Mouse (Mus musculus): ENCODE results near the gene Phf13. TPM values are rescaled to one million over a fixed set of nuclear protein-coding genes. Genes with fewer than 3 reads are reported as not detected.

Phf13 gene
- polyA plus RNA-seq, 1 experiment from 2014 or later, result 22.8 TPM

DNA sequence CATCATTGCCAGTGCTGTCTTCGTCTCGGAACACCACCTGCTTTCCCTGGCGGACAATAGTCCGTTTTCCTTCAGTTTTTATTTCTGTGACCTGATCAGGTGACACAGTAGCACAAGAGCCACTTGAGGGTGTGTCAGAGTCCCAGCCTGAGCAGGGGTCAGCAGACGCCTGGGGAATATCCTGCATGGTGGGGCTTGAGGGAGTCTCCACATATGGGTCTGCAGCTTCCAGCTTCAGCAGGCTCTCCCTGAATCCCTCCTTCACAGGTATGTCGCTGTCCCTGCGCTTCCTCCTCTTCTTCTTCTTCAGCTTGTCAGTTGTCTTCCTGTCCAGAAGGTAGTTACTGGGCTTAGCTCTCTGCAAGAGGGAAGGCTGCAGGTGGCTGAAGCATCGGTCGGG, 4.0 kb downstream of the Phf13 start:
- Histone ChIP-seq H3K27me3 (ENCODE audit: control insufficient read depth, insufficient read depth, low read length) (no peaks in the 10 kb centered on the region), H3K36me3 (ENCODE audit: control insufficient read depth, insufficient read depth, low read length) (peaks cover 24% of the 10 kb centered on the region), H3K4me1 (ENCODE audit: control insufficient read depth, insufficient read depth, low read length) (peaks cover 27% of the 10 kb centered on the region; the same call in 1 of the 2 replicates), H3K9ac (replicated peaks; ENCODE audit: low read depth, low read length) (no peak overlapping the region), H3K9me3 (ENCODE audit: control insufficient read depth, low read depth, low read length) (no peaks in the 10 kb centered on the region), H3K4me3 (ENCODE audit: low read depth, low read length) (no peak overlapping the region), H3K4me2 (replicated peaks; ENCODE audit: low read depth, low read length) (no peak overlapping the region), H3K27ac (ENCODE audit: low read length) (no peak overlapping the region)
- WGBS, result 92% methylated on average over 9 of the region's 9 CpGs
- no peak for ATAC-seq (ENCODE audit: insufficient number of reproducible peaks, insufficient read depth, low FRiP score, low read depth)

GRCm38 (mm10) chr4:151989110-151989488, 7.0 kb downstream of the Phf13 start:
- Histone ChIP-seq H3K27ac (ENCODE audit: low read length) (peak overlapping the region; percentile 80), H3K4me1 (ENCODE audit: control insufficient read depth, insufficient read depth, low read length) (peaks cover 28% of the 10 kb centered on the region; the same call in 1 of the 2 replicates), H3K36me3 (ENCODE audit: control insufficient read depth, insufficient read depth, low read length) (peaks cover 24% of the 10 kb centered on the region), H3K9me3 (ENCODE audit: control insufficient read depth, low read depth, low read length) (no peaks in the 10 kb centered on the region), H3K4me3 (ENCODE audit: low read depth, low read length) (peak overlapping the region; percentile 85), H3K9ac (replicated peaks; ENCODE audit: low read depth, low read length) (0 out of 2 replicates have a peak overlapping the region, but pooled peaks have one; percentile 92), H3K4me2 (replicated peaks; ENCODE audit: low read depth, low read length) (peak overlapping the region; percentile 87; the same call in 1 of the 2 replicates), H3K27me3 (ENCODE audit: control insufficient read depth, insufficient read depth, low read length) (no peaks in the 10 kb centered on the region)
- 25% methylated on average over 6 of the region's 6 CpGs for WGBS
- ATAC-seq (ENCODE audit: insufficient number of reproducible peaks, insufficient read depth, low FRiP score, low read depth), result peak; percentile 1; the same call in 1 of the 2 replicates

DNA sequence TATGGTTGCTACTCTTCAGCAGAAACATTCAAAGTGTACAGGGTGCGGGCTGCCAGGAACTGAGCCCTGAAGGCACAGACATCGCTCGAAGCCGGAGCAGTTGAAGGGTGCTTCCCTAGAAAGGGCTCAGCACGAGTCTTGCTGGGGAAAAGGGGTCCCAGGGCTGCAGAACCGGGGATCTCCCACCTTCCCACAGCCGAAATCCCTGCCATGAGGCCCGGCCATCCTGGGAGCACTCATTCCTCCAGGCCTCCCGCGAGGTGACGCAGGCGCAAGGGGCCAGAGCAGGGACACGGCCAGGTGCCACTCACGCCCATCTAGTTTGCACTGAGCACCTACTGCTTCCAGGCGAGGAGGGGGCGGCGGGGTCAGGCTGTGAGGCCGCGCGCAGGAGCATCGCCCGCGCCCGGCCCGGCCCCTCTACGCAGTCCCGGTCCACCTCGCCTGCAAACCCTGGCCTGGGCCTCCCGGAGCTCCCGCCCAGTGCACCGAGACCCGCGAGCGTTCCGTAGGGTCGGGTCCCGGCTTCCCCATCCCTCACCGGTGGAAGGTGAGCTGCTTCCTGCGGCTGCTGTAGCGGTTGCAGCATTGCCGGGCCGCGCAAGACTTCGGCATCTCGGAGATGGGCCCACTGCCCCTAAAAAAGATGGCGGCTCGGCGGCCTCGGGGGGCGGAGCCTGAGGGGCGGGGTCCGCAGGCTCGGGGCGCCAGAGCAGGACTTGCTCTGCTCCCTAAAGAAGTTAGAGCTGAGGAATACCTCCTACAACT, 7.5 kb downstream of the Phf13 start, which contains the start of gene Thap3:
Gene Thap3 (minus strand): TSS at position 656 of the 768 bp plus-strand sequence.
- H3K27ac ChIP-seq (ENCODE audit: low read length), result peak within 1 kb of the TSS; percentile 80
- H3K9me3 ChIP-seq (ENCODE audit: control insufficient read depth, low read depth, low read length), result no peaks in the 10 kb centered on the region
- H3K27me3 ChIP-seq (ENCODE audit: control insufficient read depth, insufficient read depth, low read length), result no peaks in the 10 kb centered on the region
- 1% methylated on average over 54 of the region's 54 CpGs for WGBS
- H3K4me3 ChIP-seq (ENCODE audit: low read depth, low read length), result peak within 1 kb of the TSS; percentile 85
- peak within 1 kb of the TSS; percentile 92 for H3K9ac ChIP-seq (replicated peaks; ENCODE audit: low read depth, low read length)
- peaks cover 25% of the 10 kb centered on the region for H3K36me3 ChIP-seq (ENCODE audit: control insufficient read depth, insufficient read depth, low read length)
- H3K4me2 ChIP-seq (replicated peaks; ENCODE audit: low read depth, low read length), result peak within 1 kb of the TSS; percentile 87
- peaks cover 22% of the 10 kb centered on the region; the same call in 1 of the 2 replicates for H3K4me1 ChIP-seq (ENCODE audit: control insufficient read depth, insufficient read depth, low read length)
- peak; percentile 75 for ATAC-seq (ENCODE audit: insufficient number of reproducible peaks, insufficient read depth, low FRiP score, low read depth)

- H3K36me3 ChIP-seq (ENCODE audit: control insufficient read depth, insufficient read depth, low read length), result peaks cover 29% of the 10 kb centered on the region
- H3K4me2 ChIP-seq (replicated peaks; ENCODE audit: low read depth, low read length), result peak overlapping the region; percentile 87
- no peaks in the 10 kb centered on the region for H3K27me3 ChIP-seq (ENCODE audit: control insufficient read depth, insufficient read depth, low read length)
- H3K9ac ChIP-seq (replicated peaks; ENCODE audit: low read depth, low read length), result peak overlapping the region; percentile 92
- 21% methylated on average over 10 of the region's 10 CpGs for WGBS
- ATAC-seq (ENCODE audit: insufficient number of reproducible peaks, insufficient read depth, low FRiP score, low read depth), result no peak
- H3K4me1 ChIP-seq (ENCODE audit: control insufficient read depth, insufficient read depth, low read length), result peaks cover 21% of the 10 kb centered on the region; the same call in 1 of the 2 replicates
- no peaks in the 10 kb centered on the region for H3K9me3 ChIP-seq (ENCODE audit: control insufficient read depth, low read depth, low read length)
- peak overlapping the region; percentile 85 for H3K4me3 ChIP-seq (ENCODE audit: low read depth, low read length)
- peak overlapping the region; percentile 80 for H3K27ac ChIP-seq (ENCODE audit: low read length)
Measured at GRCm38 (mm10) chr4:151988014-151988341, 8.1 kb downstream of the Phf13 start.

DNA sequence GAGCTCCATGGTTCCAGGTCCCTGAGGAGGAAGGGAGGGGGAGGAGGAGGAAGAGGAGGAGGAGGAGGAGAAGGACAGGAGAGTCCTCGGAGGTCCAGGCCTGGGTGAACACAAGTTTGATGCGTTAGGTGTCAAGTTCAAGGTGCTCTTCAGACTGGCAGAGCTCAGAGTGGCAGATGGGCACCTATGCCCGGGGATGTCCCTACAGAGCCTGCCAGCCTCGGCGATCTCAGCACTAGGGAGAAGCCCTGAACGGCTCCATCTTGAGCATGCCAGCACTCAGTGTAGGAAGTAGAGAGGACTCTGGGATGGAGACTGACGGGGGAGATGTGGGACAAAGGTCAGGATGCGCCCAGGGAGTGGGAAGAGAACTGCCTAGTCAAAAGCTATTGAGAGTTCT, 9.4 kb downstream of the Phf13 start:
- Histone ChIP-seq H3K4me3 (ENCODE audit: low read depth, low read length) (no peak overlapping the region), H3K4me2 (replicated peaks; ENCODE audit: low read depth, low read length) (no peak overlapping the region), H3K27ac (ENCODE audit: low read length) (no peak overlapping the region), H3K36me3 (ENCODE audit: control insufficient read depth, insufficient read depth, low read length) (peaks cover 22% of the 10 kb centered on the region), H3K9me3 (ENCODE audit: control insufficient read depth, low read depth, low read length) (no peaks in the 10 kb centered on the region), H3K4me1 (ENCODE audit: control insufficient read depth, insufficient read depth, low read length) (peaks cover 21% of the 10 kb centered on the region; the same call in 1 of the 2 replicates), H3K9ac (replicated peaks; ENCODE audit: low read depth, low read length) (no peak overlapping the region), H3K27me3 (ENCODE audit: control insufficient read depth, insufficient read depth, low read length) (no peaks in the 10 kb centered on the region)
- no peak for ATAC-seq (ENCODE audit: insufficient number of reproducible peaks, insufficient read depth, low FRiP score, low read depth)
- WGBS, result 61% methylated on average over 8 of the region's 8 CpGs

DNA sequence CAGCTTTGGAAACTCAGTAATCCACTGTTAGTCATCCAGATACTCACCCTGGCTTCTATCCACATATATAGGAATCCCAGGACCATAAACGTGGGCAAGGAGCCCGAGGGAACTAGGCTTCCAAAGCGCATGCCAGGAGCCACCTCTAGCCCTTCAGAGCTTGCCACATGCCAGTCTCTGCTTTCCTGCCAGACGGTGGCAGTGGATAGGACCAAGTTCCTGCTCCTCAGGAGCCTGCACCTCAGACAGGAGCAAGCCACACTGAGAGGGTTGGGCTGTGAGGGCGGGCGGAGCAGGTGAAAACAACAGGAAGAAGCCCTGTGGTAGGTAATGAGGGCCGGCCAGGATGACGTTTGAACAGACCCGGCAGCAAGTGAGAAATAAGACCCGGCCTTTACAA, 10.2 kb downstream of the Phf13 start:
- H3K9me3 ChIP-seq (ENCODE audit: control insufficient read depth, low read depth, low read length), result no peaks in the 10 kb centered on the region
- no peak overlapping the region for H3K27ac ChIP-seq (ENCODE audit: low read length)
- no peak; the same call in 1 of the 2 replicates for ATAC-seq (ENCODE audit: insufficient number of reproducible peaks, insufficient read depth, low FRiP score, low read depth)
- 30% methylated on average over 10 of the region's 10 CpGs for WGBS
- H3K27me3 ChIP-seq (ENCODE audit: control insufficient read depth, insufficient read depth, low read length), result no peaks in the 10 kb centered on the region
- H3K4me3 ChIP-seq (ENCODE audit: low read depth, low read length), result no peak overlapping the region
- H3K36me3 ChIP-seq (ENCODE audit: control insufficient read depth, insufficient read depth, low read length), result peaks cover 18% of the 10 kb centered on the region
- peaks cover 21% of the 10 kb centered on the region; the same call in 1 of the 2 replicates for H3K4me1 ChIP-seq (ENCODE audit: control insufficient read depth, insufficient read depth, low read length)
- H3K9ac ChIP-seq (replicated peaks; ENCODE audit: low read depth, low read length), result no peak overlapping the region
- no peak overlapping the region for H3K4me2 ChIP-seq (replicated peaks; ENCODE audit: low read depth, low read length)

- ATAC-seq (ENCODE audit: insufficient number of reproducible peaks, insufficient read depth, low FRiP score, low read depth), result no peak
- Histone ChIP-seq H3K27me3 (ENCODE audit: control insufficient read depth, insufficient read depth, low read length) (no peaks in the 10 kb centered on the region), H3K9ac (replicated peaks; ENCODE audit: low read depth, low read length) (no peak overlapping the region), H3K4me3 (ENCODE audit: low read depth, low read length) (no peak overlapping the region), H3K27ac (ENCODE audit: low read length) (no peak overlapping the region), H3K36me3 (ENCODE audit: control insufficient read depth, insufficient read depth, low read length) (peaks cover 16% of the 10 kb centered on the region), H3K4me1 (ENCODE audit: control insufficient read depth, insufficient read depth, low read length) (peaks cover 16% of the 10 kb centered on the region; the same call in 1 of the 2 replicates), H3K4me2 (replicated peaks; ENCODE audit: low read depth, low read length) (no peak overlapping the region), H3K9me3 (ENCODE audit: control insufficient read depth, low read depth, low read length) (no peaks in the 10 kb centered on the region)
- 35% methylated on average over 8 of the region's 9 CpGs for WGBS
Measured at GRCm38 (mm10) chr4:151983560-151983959, 12.5 kb downstream of the Phf13 start.

GRCm38 (mm10) chr4:151983043-151983442, 13.0 kb downstream of the Phf13 start:
- H3K36me3 ChIP-seq (ENCODE audit: control insufficient read depth, insufficient read depth, low read length), result peaks cover 16% of the 10 kb centered on the region
- no peak overlapping the region for H3K4me3 ChIP-seq (ENCODE audit: low read depth, low read length)
- H3K27ac ChIP-seq (ENCODE audit: low read length), result no peak overlapping the region
- 58% methylated on average over 17 of the region's 17 CpGs for WGBS
- no peak overlapping the region for H3K4me2 ChIP-seq (replicated peaks; ENCODE audit: low read depth, low read length)
- no peaks in the 10 kb centered on the region for H3K9me3 ChIP-seq (ENCODE audit: control insufficient read depth, low read depth, low read length)
- no peaks in the 10 kb centered on the region for H3K27me3 ChIP-seq (ENCODE audit: control insufficient read depth, insufficient read depth, low read length)
- H3K4me1 ChIP-seq (ENCODE audit: control insufficient read depth, insufficient read depth, low read length), result peaks cover 15% of the 10 kb centered on the region; the same call in 1 of the 2 replicates
- no peak overlapping the region for H3K9ac ChIP-seq (replicated peaks; ENCODE audit: low read depth, low read length)
- no peak for ATAC-seq (ENCODE audit: insufficient number of reproducible peaks, insufficient read depth, low FRiP score, low read depth)

Measured in stomach, embryonic 14.5 days (tissue).